Mouse (Mus musculus) embryo, embryonic 10.5 days (tissue): ENCODE data around the gene Phf13.

Source experiments
- DNase-seq: peaks from one replicate; pipeline ENCODE4 v3.0.0-alpha.2; 2015; ENCODE audit warnings: low spot score

The Phf13 gene

DNA sequence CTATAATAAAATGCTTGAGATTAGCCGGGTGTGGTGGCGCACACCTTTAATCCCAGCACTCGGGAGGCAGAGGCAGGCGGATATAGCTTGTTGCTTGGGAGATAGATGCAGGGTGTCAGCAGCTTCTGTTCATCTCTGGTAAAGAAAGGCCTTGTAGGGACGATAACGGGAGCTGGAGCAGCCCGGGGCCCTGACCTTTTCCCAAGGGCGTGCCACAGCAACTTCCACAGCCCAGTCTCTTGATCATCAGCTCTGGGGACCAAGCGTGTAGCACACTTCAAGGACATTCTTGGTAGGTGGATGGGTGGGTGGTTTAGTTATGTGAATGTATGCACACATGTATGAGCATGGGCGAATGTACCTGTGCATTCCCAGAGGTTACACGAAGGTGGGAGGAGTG lies 49.8 kb downstream of the Phf13 start:
- no peak for DNase-seq
